Mouse (Mus musculus): Measurements from ENCODE around the gene Psma7. TPM values are rescaled to one million over a fixed set of nuclear protein-coding genes. Genes with fewer than 3 reads are reported as not detected.

Gene Psma7
- polyA plus RNA-seq, 1 experiment = 559 TPM

GRCm38 (mm10) chr2:180006352-180007017 is 35.7 kb downstream of the Psma7 start:
- peaks cover 11% of the 10 kb centered on the region for H3K27me3 ChIP-seq (ENCODE audit: control insufficient read depth, insufficient read depth, insufficient read length)

GRCm38 (mm10) chr2:180005656-180006351 is 36.4 kb downstream of the Psma7 start:
- H3K27me3 ChIP-seq (ENCODE audit: control insufficient read depth, insufficient read depth, insufficient read length) = peaks cover 11% of the 10 kb centered on the region
- H3K79me3 ChIP-seq (ENCODE audit: low read depth) = no peaks in the 10 kb centered on the region
- H3K79me2 ChIP-seq (ENCODE audit: control insufficient read depth, insufficient read depth) = no peaks in the 10 kb centered on the region
- no peak overlapping the region for H3ac ChIP-seq (ENCODE audit: control insufficient read depth, insufficient read length, low read depth)
- TF ChIP-seq USF1 (IDR thresholded peaks at IDR 0.05; ENCODE audit: low read depth) = no peak
- no peak for TF ChIP-seq CTCF (IDR thresholded peaks at IDR 0.05; ENCODE audit: control insufficient read depth, insufficient read depth, insufficient read length)
- no peak for TF ChIP-seq FOSL1 (IDR thresholded peaks at IDR 0.05; ENCODE audit: insufficient read depth, low read length, poor library complexity, severe bottlenecking)
- TF ChIP-seq MYOD1 (IDR thresholded peaks at IDR 0.05; ENCODE audit: control insufficient read depth, insufficient read length, low read depth) = no peak
- TF ChIP-seq MAX (IDR thresholded peaks at IDR 0.05) = no peak
- TF ChIP-seq MYOG (IDR thresholded peaks at IDR 0.05; ENCODE audit: control insufficient read depth, extremely low read depth, insufficient read length) = no peak
- no peak for TF ChIP-seq CEBPB (IDR thresholded peaks at IDR 0.05; ENCODE audit: low read depth)
- no peak overlapping the region for H3K4me3 ChIP-seq (ENCODE audit: insufficient read depth, poor library complexity, severe bottlenecking)
- H3K36me3 ChIP-seq (ENCODE audit: control insufficient read depth, insufficient read depth) = no peaks in the 10 kb centered on the region

More at GRCm38 (mm10) chr2:180006352-180007017, 35.7 kb downstream of the Psma7 start:
- no peak overlapping the region for H3K4me3 ChIP-seq (ENCODE audit: insufficient read depth, poor library complexity, severe bottlenecking)
- H3K79me3 ChIP-seq (ENCODE audit: low read depth) = no peaks in the 10 kb centered on the region
- no peak overlapping the region for H3ac ChIP-seq (ENCODE audit: control insufficient read depth, insufficient read length, low read depth)
- no peaks in the 10 kb centered on the region for H3K36me3 ChIP-seq (ENCODE audit: control insufficient read depth, insufficient read depth)
- no peaks in the 10 kb centered on the region for H3K79me2 ChIP-seq (ENCODE audit: control insufficient read depth, insufficient read depth)
- TF ChIP-seq USF1 (IDR thresholded peaks at IDR 0.05; ENCODE audit: low read depth) (no peak), MYOD1 (IDR thresholded peaks at IDR 0.05; ENCODE audit: control insufficient read depth, insufficient read length, low read depth) (no peak), MAX (IDR thresholded peaks at IDR 0.05) (no peak), FOSL1 (IDR thresholded peaks at IDR 0.05; ENCODE audit: insufficient read depth, low read length, poor library complexity, severe bottlenecking) (no peak), CEBPB (IDR thresholded peaks at IDR 0.05; ENCODE audit: low read depth) (no peak), MYOG (IDR thresholded peaks at IDR 0.05; ENCODE audit: control insufficient read depth, extremely low read depth, insufficient read length) (no peak)

GRCm38 (mm10) chr2:180001635-180002034 is 40.6 kb downstream of the Psma7 start:
- Histone ChIP-seq H3K79me2 (ENCODE audit: control insufficient read depth, insufficient read depth) (no peaks in the 10 kb centered on the region), H3K79me3 (ENCODE audit: low read depth) (no peaks in the 10 kb centered on the region), H3K4me3 (ENCODE audit: insufficient read depth, poor library complexity, severe bottlenecking) (no peak overlapping the region), H3ac (ENCODE audit: control insufficient read depth, insufficient read length, low read depth) (no peak overlapping the region), H3K27me3 (ENCODE audit: control insufficient read depth, insufficient read depth, insufficient read length) (peaks cover 11% of the 10 kb centered on the region), H3K36me3 (ENCODE audit: control insufficient read depth, insufficient read depth) (no peaks in the 10 kb centered on the region)
- TF ChIP-seq USF1 (IDR thresholded peaks at IDR 0.05; ENCODE audit: low read depth) (no peak), MYOD1 (IDR thresholded peaks at IDR 0.05; ENCODE audit: control insufficient read depth, insufficient read length, low read depth) (no peak)

- no peak overlapping the region for H3K4me3 ChIP-seq (ENCODE audit: insufficient read depth, poor library complexity, severe bottlenecking)
- TF ChIP-seq CTCF (IDR thresholded peaks at IDR 0.05; ENCODE audit: control insufficient read depth, insufficient read depth, insufficient read length) (no peak), CEBPB (IDR thresholded peaks at IDR 0.05; ENCODE audit: low read depth) (no peak), USF1 (IDR thresholded peaks at IDR 0.05; ENCODE audit: low read depth) (no peak), MYOD1 (IDR thresholded peaks at IDR 0.05; ENCODE audit: control insufficient read depth, insufficient read length, low read depth) (no peak), MAX (IDR thresholded peaks at IDR 0.05) (no peak), MYOG (IDR thresholded peaks at IDR 0.05; ENCODE audit: control insufficient read depth, extremely low read depth, insufficient read length) (no peak), FOSL1 (IDR thresholded peaks at IDR 0.05; ENCODE audit: insufficient read depth, low read length, poor library complexity, severe bottlenecking) (no peak)
These were observed 43.8 kb downstream of the Psma7 start for GRCm38 (mm10) chr2:179998431-179998830.

GRCm38 (mm10) chr2:179993071-179993470 is 49.2 kb downstream of the Psma7 start:
- Histone ChIP-seq H3K36me3 (ENCODE audit: control insufficient read depth, insufficient read depth) (no peaks in the 10 kb centered on the region), H3ac (ENCODE audit: control insufficient read depth, insufficient read length, low read depth) (no peak overlapping the region), H3K79me3 (ENCODE audit: low read depth) (no peaks in the 10 kb centered on the region), H3K79me2 (ENCODE audit: control insufficient read depth, insufficient read depth) (no peaks in the 10 kb centered on the region), H3K4me3 (ENCODE audit: insufficient read depth, poor library complexity, severe bottlenecking) (no peak overlapping the region), H3K27me3 (ENCODE audit: control insufficient read depth, insufficient read depth, insufficient read length) (no peaks in the 10 kb centered on the region)
- TF ChIP-seq MYOD1 (IDR thresholded peaks at IDR 0.05; ENCODE audit: control insufficient read depth, insufficient read length, low read depth) = no peak
- TF ChIP-seq MYOG (IDR thresholded peaks at IDR 0.05; ENCODE audit: control insufficient read depth, extremely low read depth, insufficient read length) = no peak
- no peak for TF ChIP-seq MAX (IDR thresholded peaks at IDR 0.05)
- TF ChIP-seq USF1 (IDR thresholded peaks at IDR 0.05; ENCODE audit: low read depth) = no peak
- TF ChIP-seq FOSL1 (IDR thresholded peaks at IDR 0.05; ENCODE audit: insufficient read depth, low read length, poor library complexity, severe bottlenecking) = no peak
- TF ChIP-seq CTCF (IDR thresholded peaks at IDR 0.05; ENCODE audit: control insufficient read depth, insufficient read depth, insufficient read length) = no peak
- TF ChIP-seq CEBPB (IDR thresholded peaks at IDR 0.05; ENCODE audit: low read depth) = no peak

More at GRCm38 (mm10) chr2:179998431-179998830, 43.8 kb downstream of the Psma7 start:
- Histone ChIP-seq H3K27me3 (ENCODE audit: control insufficient read depth, insufficient read depth, insufficient read length) (peaks cover 6% of the 10 kb centered on the region), H3K79me2 (ENCODE audit: control insufficient read depth, insufficient read depth) (no peaks in the 10 kb centered on the region), H3ac (ENCODE audit: control insufficient read depth, insufficient read length, low read depth) (no peak overlapping the region), H3K79me3 (ENCODE audit: low read depth) (no peaks in the 10 kb centered on the region), H3K36me3 (ENCODE audit: control insufficient read depth, insufficient read depth) (no peaks in the 10 kb centered on the region)
